Mouse (Mus musculus): Measurements from ENCODE around the gene Olfr128. TPM values are rescaled to one million over a fixed set of nuclear protein-coding genes. Genes with fewer than 3 reads are reported as not detected.

The Olfr128 gene
- not detected in 2 replicates for polyA plus RNA-seq (2012)

- no peak for TF ChIP-seq GATA1 (IDR thresholded peaks at IDR 0.05; ENCODE audit: low read length)
Observed at GRCm38 (mm10) chr17:37920248-37920647, at the start of gene Olfr128. Olfr128 (plus strand) TSS chr17:37920548.

- TF ChIP-seq GATA1 (IDR thresholded peaks at IDR 0.05; ENCODE audit: low read length), result no peak
Observed at GRCm38 (mm10) chr17:37873830-37874229, 46.5 kb upstream of the Olfr128 start.

GRCm38 (mm10) chr17:37900137-37900536 is 20.2 kb upstream of the Olfr128 start, which contains the start of gene Olfr127:
Olfr127 (plus strand) TSS chr17:37900437.
- no peak for TF ChIP-seq GATA1 (IDR thresholded peaks at IDR 0.05; ENCODE audit: low read length)

- TF ChIP-seq GATA1 (IDR thresholded peaks at IDR 0.05; ENCODE audit: low read length), result no peak
Observed at GRCm38 (mm10) chr17:37952979-37953378, 32.6 kb downstream of the Olfr128 start, which contains the start of gene Olfr761. Olfr761 (minus strand) TSS chr17:37953079.

- TF ChIP-seq GATA1 (IDR thresholded peaks at IDR 0.05; ENCODE audit: low read length), result no peak
Observed at GRCm38 (mm10) chr17:37973591-37973990, 53.2 kb downstream of the Olfr128 start.

Other genes starting within 250 kb of the Olfr128 start
- not detected in 2 replicates for gene Olfr119, start 224.0 kb upstream of the Olfr128 start, polyA plus RNA-seq (2012)
- gene Olfr120, start 198.7 kb upstream of the Olfr128 start, polyA plus RNA-seq (2012), result not detected in 2 replicates
- gene Olfr121, start 171.7 kb upstream of the Olfr128 start, polyA plus RNA-seq (2012), result not detected in 2 replicates
- gene Olfr122, start 151.9 kb upstream of the Olfr128 start, polyA plus RNA-seq (2012), result not detected in 2 replicates
- gene Olfr123, start 127.0 kb upstream of the Olfr128 start, polyA plus RNA-seq (2012), result not detected in 2 replicates
- not detected in 2 replicates for gene Olfr124, start 120.7 kb upstream of the Olfr128 start, polyA plus RNA-seq (2012)
- gene Olfr125, start 87.6 kb upstream of the Olfr128 start, polyA plus RNA-seq (2012), result not detected in 2 replicates
- gene Olfr126, start 73.1 kb upstream of the Olfr128 start, polyA plus RNA-seq (2012), result not detected in 2 replicates
- not detected in 2 replicates for gene Olfr127, start 20.1 kb upstream of the Olfr128 start, polyA plus RNA-seq (2012)
- not detected in 2 replicates for gene Olfr761, start 32.5 kb downstream of the Olfr128 start, polyA plus RNA-seq (2012)
- gene Olfr129, start 139.5 kb downstream of the Olfr128 start, polyA plus RNA-seq (2012), result not detected in 2 replicates
- gene Olfr130, start 143.4 kb downstream of the Olfr128 start, polyA plus RNA-seq (2012), result not detected in 2 replicates
- not detected in 2 replicates for gene Olfr131, start 168.1 kb downstream of the Olfr128 start, polyA plus RNA-seq (2012)
- not detected in 2 replicates for gene Olfr132, start 214.0 kb downstream of the Olfr128 start, polyA plus RNA-seq (2012)
- gene Olfr133, start 224.7 kb downstream of the Olfr128 start, polyA plus RNA-seq (2012), result not detected in 2 replicates